Mouse (Mus musculus) monocyte, adult 5-6 weeks (primary cell): ENCODE measurements at regions not wholly inside any gene's neighbourhood (a gene's known extent, or its start where the extent isn't known, plus 50 kb on each side); places are given as distances from the start of the nearest gene placed in this dataset.

ENCODE experiments used
- ATAC-seq: fragments of 153-309, 156-312 bp; replicated peaks from 2 replicates; pipeline ENCODE4 v1.8.0; 2017; ENCODE audit warnings: mild to moderate bottlenecking; ENCODE audit not compliant: low TSS enrichment, insufficient number of reproducible peaks, severe bottlenecking, poor library complexity, low FRiP score

DNA sequence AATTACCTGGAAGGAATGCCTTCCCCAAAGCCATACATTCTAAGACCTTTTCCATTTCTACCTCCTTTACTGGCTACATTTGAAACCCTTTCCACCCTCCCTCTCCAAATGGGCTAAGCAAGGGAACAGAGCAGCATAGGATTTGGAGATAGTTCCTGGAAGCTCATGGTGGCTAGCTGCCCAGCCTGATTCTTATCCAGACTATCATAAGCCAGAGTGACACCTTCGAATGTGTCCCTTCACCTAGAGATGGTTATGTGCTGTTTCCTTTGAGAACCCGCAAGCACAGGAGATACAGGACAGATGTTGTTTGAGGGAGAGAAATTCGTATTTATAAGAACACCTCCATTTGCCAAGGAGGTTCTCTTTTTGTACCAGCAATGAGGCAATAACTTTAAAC is 272.0 kb downstream of the Rnf152 start:
- no peak for ATAC-seq

DNA sequence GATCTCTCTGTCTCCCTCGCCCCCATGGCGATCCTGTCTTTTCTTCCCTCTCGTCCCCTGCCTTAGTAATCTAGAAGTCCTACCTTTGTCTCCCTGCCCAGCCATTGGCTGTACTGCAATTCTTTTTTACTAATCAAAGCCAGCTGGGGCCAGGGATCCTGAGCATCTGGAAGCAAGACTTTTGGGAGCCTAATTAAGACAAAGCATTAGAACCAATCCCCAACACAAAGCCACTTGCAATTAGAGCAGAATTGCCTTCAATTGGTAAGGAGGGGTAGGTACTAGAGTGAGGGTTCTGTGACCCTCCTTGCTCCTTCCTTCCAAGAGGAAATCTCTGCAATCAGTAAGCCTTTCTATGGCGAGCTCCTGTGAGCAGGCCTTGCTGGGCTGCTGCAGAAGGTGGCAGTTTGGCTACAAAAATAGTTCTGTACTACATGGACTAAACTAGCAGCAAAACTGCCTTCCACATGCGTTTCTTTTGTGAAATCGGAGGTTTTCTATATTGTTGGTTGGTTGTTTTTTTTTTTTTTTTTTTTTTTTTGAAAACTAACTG is 272.9 kb downstream of the Rnf152 start:
- no peak for ATAC-seq

DNA sequence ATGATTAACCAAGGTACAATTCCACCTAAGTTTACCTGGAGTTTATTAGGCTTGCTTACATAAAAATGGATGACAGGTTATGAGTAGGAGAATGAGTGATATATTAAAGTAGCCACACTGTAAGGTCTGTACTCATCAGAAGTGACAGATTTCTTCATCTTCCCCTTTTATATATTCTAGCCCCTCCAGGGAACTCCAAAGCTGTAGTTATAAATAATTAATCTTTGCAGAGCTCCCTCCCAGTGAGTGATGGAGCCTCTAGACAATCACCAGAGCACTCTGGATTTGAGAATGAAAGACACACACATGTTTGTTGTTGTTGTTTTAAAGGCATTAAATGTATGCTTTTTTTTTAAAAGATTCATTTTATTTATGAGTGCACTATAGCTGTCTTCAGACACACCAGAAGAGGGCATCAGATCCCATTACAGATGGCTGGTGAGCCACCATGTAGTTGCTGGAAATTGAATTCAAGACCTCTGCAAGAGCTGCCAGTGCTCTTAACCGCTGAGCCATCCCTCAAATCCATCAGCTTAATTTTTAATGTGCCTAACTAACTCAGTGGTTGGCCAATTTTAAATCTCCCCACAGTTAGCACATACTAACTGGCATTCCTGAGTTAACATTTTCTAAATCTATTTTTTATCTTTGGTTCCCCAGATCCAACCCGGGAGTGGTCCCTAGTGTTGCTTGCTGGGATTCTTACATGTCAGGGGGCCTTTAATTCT is 273.5 kb downstream of the Rnf152 start:
- ATAC-seq, result no peak

DNA sequence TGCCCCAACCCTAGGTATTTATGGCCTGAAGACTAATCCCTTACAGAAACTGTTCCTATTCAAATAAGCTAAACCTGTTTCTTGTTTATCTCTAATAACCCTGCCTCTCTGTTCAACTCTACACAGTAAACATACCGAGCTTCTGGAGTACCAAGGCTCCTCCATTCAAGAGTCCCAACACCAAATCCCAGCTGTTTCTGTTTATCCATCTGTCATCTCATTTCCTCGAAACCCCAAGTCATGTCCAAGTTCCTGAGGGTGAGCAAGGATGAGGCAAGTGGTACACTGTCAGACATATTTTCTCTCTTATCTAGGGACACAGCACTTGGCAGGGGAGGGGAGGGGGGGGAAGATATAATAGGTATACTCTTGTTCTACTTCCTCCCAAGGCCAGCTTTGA is 274.6 kb downstream of the Rnf152 start:
- no peak for ATAC-seq

DNA sequence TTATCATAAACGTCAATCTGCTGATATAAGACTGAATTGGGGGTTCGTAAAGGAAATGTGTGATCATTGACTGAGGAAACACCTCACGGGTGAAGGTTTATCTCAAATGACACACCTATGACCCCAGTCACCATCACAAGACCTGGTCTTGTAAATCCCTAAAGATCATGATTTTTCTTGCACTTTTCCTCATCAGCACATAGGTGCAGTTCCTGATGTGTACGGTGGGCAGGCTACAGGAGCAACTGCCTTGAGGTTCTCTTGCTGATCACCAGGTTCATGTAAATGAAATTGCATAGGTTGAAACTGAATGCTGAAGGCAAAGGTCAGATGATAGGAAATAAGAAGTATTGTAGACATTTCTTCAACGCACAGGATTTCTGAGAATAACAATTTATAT is 277.1 kb downstream of the Rnf152 start:
- no peak for ATAC-seq

DNA sequence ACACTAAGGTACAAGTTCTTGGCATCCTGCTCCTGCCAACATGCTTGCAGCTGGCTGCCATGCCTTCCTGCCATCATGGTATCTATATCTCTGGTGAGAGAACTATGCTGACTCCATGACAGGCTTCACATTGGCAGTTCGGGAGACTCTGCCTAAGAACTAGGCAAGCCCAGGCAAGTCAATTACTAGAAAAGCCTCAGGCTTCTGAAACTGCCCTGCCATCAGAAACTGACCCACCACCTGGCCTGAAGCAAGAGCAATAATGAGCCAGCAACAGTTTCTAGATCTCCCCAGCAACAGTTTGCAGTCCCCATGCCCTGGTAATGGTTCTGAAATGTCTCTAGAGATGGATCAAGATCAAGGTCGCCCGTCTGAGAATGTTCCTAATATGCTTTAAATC is 280.8 kb downstream of the Rnf152 start:
- no peak for ATAC-seq

DNA sequence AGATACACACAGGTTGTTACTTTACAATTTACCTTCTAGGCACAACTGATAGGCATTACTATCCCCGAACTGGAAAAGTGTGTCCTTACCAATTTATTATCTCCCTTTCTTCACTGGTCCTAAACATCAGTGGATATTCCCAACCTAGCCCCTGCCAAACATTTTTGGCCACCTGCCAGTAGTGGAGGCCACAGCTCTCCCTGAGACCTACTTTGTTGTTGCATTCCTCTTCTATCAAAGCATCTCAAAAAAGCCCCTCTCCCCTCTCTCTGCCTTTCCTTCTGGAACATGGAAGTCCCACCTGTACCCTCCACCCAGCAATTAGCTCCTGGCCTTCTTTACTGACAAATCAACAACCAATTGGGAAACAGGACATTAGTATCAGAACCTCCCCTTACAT is 282.2 kb downstream of the Rnf152 start:
- ATAC-seq, result no peak

DNA sequence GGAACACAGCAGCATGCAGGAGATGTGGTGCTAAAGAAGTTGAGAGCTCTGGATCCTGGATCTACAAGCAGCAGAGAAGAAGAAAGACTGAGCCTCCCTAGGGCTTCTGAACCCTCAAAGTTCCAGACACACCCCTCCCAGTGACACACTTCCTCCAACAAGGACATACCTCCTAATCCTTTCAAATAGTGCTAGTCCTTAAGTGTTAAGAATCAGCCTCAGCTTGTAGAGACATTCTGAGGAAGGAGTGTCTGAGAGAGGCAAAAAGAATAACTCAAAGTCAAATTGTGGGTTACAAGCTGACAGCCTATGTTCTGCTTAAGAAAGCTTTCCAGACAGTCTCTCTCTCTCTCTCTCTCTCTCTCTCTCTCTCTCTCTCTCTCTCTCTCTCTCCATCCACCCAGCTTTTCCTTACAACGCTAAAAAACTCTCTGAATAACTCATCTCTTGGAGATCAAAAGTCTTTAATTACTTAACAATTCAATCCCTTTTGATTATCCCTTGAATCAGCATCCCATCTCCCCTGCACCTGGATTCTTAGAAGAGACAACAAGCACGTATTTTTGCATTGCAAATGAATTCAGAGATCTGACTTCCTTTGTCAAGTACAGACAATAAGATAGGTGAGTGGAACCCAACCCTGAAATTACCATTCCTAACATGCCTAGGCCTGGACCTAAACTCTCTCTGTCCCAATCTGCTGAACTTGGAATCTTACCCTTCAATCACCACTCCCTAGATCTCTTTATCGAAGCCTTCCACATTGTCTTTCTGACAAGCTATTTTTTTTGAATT is 285.7 kb downstream of the Rnf152 start:
- no peak for ATAC-seq

DNA sequence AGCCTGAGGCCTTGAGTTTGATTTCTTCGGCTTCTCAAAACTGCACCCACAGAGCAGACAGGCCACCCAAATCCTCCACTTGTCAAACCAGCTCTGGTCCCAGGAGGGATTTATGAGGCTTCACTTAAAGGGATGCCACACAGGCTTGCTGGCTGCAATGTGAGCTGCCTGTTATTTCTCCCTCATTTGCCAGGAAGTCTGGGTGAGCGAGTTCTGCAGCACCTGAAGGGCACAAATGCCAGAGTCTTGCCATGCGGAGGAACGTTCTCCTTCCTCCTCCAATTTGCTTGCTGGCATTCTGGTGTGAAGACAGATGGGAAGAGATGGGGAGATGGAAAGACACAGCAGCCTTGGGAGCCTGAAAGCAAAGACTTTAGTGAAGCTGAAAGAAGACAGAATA is 288.6 kb downstream of the Rnf152 start:
- ATAC-seq, result no peak

DNA sequence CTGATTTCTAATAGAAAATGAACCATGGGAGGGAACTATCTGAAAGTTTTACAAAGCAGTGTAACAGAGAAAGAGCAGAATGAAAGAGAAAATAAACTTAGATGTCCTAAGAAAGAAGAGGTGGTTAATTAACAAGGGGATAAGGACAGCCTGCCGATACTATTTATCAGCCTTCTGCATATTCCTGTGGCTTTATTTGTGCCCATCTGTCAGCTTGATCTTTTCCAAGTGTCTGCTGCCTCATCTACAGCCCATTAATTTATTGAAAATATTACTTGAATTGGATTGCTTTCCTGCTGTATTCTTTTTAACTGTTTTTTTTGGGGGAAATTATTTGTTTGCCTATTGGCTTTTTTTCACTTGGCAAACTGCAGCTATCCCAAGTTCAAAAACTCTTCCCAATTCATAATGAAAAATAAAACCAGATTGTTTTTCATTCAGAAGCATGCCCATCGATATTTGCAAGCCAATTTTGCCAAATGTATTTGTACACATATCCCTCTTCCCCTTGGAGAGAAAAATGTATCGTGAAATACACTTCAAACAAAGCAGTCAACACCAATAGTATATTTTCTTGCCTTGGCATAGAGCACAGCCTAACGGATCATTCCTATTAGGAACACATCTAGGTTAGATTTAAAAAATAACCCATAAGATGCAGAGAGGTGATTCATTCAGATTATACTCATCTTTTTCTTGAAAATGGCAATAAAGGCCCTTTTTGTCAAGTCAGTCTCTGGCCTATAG is 289.3 kb downstream of the Rnf152 start:
- ATAC-seq, result no peak

DNA sequence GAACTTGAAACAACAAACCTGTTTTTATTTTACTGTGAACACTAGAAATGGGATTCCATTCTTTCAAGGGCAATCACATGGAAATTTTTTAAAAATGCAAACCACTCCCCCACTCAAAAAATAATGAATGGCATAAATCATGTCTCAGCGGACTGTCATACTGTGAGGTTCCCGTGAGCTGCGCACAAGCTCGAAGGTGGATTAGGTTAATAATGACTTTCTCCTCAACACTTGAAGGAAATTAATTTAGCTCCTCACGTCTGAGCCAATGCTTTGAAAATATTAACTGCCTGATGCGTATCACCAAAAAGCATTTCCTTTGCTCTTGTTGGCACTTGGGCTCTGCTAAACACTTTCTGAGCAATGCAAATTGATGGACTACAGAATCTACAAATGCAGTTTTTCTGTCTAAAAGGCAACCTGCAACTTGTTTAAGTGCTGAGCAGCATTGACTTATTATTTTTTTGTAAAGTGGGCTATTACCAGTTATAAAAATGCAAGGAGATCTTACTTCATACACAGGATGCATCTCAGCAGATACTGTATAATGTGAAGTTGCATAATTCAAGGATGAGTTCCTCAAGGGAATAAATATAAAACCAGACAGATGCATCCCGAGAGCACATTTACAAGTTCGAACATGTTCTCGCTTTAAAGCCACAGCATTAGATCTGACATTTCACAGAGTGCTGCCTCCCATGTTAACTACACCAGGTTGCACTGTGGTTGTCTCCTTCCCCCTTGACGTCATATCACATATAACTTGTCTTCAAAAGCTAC is 282.4 kb downstream of the Cdh20 start:
- ATAC-seq, result no peak
